Mouse (Mus musculus): Measurements from ENCODE around the gene Igf1. TPM values are rescaled to one million over a fixed set of nuclear protein-coding genes. Genes with fewer than 3 reads are reported as not detected.

Gene Igf1
- polyA plus RNA-seq (2015; fragmentation: Nextera tagmentation; extraction: Ambion mirVana): 30.5 and 32.4 TPM in 2 replicates

DNA sequence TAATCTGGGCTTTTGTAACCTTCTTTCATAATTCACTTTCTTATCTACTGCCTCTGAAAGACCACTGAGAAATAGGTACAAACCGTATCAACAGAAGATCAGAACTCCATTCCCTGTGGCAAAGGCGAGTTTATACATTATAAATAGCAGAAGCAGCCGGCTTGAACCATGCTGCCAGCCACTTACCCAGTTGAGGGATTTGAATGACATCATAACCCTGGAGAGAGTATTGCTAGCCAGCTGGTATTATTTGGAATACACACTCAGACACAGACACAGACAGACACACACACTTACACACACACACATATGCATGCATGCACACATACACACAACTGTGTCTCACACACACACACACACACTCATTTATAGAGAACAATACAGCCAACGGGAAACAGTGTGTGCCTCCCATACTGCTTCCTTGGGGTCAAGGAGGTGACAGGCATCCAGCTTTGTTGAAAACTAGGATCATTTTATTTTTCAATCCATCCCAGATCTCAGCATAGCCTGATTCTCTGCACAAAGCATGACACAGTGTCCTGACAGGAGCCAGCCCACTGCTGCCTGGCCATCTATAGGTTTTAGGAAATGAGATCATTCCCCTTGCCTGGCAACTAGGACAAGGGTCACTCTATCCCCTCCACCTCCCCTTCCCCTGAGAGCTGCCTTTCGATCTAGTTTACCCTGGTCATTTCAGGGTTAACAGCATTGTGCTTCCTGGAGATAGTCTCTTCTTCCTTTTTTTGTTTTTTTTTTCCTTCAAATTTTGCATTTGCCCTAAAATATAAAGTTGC lies at the start of gene Igf1:
Gene Igf1 (plus strand): TSS at position 253 of the 794 bp plus-strand sequence.
- H3K27me3 ChIP-seq (ENCODE audit: insufficient read depth, low read length): peaks cover 15% of the 10 kb centered on the region; the same call in 1 of the 2 replicates
- 26% methylated on average over 5 of the region's 5 CpGs for WGBS
- peak within 1 kb of the TSS; percentile 80 for H3K4me2 ChIP-seq (replicated peaks; ENCODE audit: low read depth, low read length)
- H3K9ac ChIP-seq (replicated peaks; ENCODE audit: low read length): no peak within 1 kb of the TSS
- H3K27ac ChIP-seq (ENCODE audit: low read length): peak within 1 kb of the TSS; percentile 62
- H3K9me3 ChIP-seq (ENCODE audit: low read length): no peaks in the 10 kb centered on the region
- H3K4me1 ChIP-seq (ENCODE audit: insufficient read depth, low read length): peaks cover 41% of the 10 kb centered on the region
- no peaks in the 10 kb centered on the region for H3K36me3 ChIP-seq (ENCODE audit: insufficient read depth, low read length)
- H3K4me3 ChIP-seq (ENCODE audit: low read length): peak within 1 kb of the TSS; percentile 59
- ATAC-seq (ENCODE audit: low FRiP score, low TSS enrichment): no peak

- Histone ChIP-seq H3K9ac (replicated peaks; ENCODE audit: low read length) (0 out of 2 replicates have a peak overlapping the region, but pooled peaks have one; percentile 4), H3K27me3 (ENCODE audit: insufficient read depth, low read length) (no peaks in the 10 kb centered on the region), H3K36me3 (ENCODE audit: insufficient read depth, low read length) (no peaks in the 10 kb centered on the region), H3K4me3 (ENCODE audit: low read length) (no peak overlapping the region), H3K27ac (ENCODE audit: low read length) (no peak overlapping the region), H3K9me3 (ENCODE audit: low read length) (no peaks in the 10 kb centered on the region), H3K4me2 (replicated peaks; ENCODE audit: low read depth, low read length) (0 out of 2 replicates have a peak overlapping the region, but pooled peaks have one; percentile 6), H3K4me1 (ENCODE audit: insufficient read depth, low read length) (no peaks in the 10 kb centered on the region)
- ATAC-seq (ENCODE audit: low FRiP score, low TSS enrichment): 0 out of 2 replicates have a peak, but pooled peaks have one; percentile 23
- WGBS: 23% methylated on average over 8 of the region's 8 CpGs
Measured at GRCm38 (mm10) chr10:87812157-87813072, 45.6 kb upstream of the Igf1 start.

- Histone ChIP-seq H3K4me2 (replicated peaks; ENCODE audit: low read depth, low read length) (0 out of 2 replicates have a peak overlapping the region, but pooled peaks have one; percentile 6), H3K4me3 (ENCODE audit: low read length) (no peak overlapping the region)
- 18% methylated on average over 3 of the region's 3 CpGs for WGBS
Measured at GRCm38 (mm10) chr10:87813073-87813590, 44.9 kb upstream of the Igf1 start.

DNA sequence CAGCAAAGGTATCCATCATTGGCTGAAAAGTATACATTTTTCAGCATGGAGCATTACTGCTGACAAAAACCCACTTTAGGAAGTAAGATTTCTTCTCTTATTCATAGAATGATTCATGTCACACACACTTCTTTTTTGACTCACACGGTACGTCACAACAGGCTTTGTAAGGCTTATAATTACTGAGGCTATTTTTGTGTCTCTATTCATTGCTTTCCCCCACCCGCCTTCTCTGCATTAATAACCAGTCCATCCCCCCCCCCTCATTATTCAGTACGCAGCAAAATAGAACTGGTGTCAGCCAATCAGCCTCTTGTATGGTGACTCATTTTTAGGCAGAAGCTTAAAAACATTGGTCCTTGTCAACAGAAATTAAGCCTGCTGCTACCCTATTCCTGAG lies 41.2 kb upstream of the Igf1 start:
- Histone ChIP-seq H3K36me3 (ENCODE audit: insufficient read depth, low read length) (no peaks in the 10 kb centered on the region), H3K4me2 (replicated peaks; ENCODE audit: low read depth, low read length) (no peak overlapping the region), H3K4me3 (ENCODE audit: low read length) (no peak overlapping the region), H3K4me1 (ENCODE audit: insufficient read depth, low read length) (peaks cover 2% of the 10 kb centered on the region; the same call in 1 of the 2 replicates), H3K27ac (ENCODE audit: low read length) (no peak overlapping the region), H3K9ac (replicated peaks; ENCODE audit: low read length) (no peak overlapping the region), H3K27me3 (ENCODE audit: insufficient read depth, low read length) (no peaks in the 10 kb centered on the region), H3K9me3 (ENCODE audit: low read length) (no peaks in the 10 kb centered on the region)
- ATAC-seq (ENCODE audit: low FRiP score, low TSS enrichment): no peak
- WGBS: 91% methylated on average over 4 of the region's 4 CpGs

More at GRCm38 (mm10) chr10:87813073-87813590, 44.9 kb upstream of the Igf1 start:
- no peak overlapping the region for H3K27ac ChIP-seq (ENCODE audit: low read length)
- H3K27me3 ChIP-seq (ENCODE audit: insufficient read depth, low read length): no peaks in the 10 kb centered on the region
- no peaks in the 10 kb centered on the region for H3K36me3 ChIP-seq (ENCODE audit: insufficient read depth, low read length)
- no peaks in the 10 kb centered on the region for H3K9me3 ChIP-seq (ENCODE audit: low read length)
- H3K4me1 ChIP-seq (ENCODE audit: insufficient read depth, low read length): no peaks in the 10 kb centered on the region
- no peak for ATAC-seq (ENCODE audit: low FRiP score, low TSS enrichment)
- no peak overlapping the region for H3K9ac ChIP-seq (replicated peaks; ENCODE audit: low read length)

DNA sequence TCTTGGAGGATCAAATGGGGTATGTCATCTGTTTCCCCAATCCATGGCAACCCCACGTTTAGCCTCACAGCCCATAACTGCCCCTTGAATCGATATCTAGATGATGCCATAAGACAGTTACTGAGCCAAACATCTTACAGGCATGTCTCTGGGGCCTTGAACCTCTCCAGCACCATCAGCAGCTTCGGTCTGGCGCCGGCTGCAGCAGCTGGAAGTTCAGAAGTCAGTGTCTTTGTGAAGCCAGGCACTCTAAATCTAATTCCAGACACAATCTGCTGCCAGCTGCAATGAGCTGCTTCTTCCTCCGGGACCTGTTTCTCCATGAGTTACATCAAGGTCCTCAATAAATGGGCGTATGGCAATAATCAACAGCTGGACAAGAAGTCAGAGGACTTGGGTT lies 40.3 kb upstream of the Igf1 start:
- Histone ChIP-seq H3K9me3 (ENCODE audit: low read length) (no peaks in the 10 kb centered on the region), H3K4me1 (ENCODE audit: insufficient read depth, low read length) (peaks cover 3% of the 10 kb centered on the region; the same call in 1 of the 2 replicates), H3K4me3 (ENCODE audit: low read length) (no peak overlapping the region), H3K36me3 (ENCODE audit: insufficient read depth, low read length) (no peaks in the 10 kb centered on the region), H3K27ac (ENCODE audit: low read length) (no peak overlapping the region), H3K27me3 (ENCODE audit: insufficient read depth, low read length) (no peaks in the 10 kb centered on the region), H3K9ac (replicated peaks; ENCODE audit: low read length) (no peak overlapping the region), H3K4me2 (replicated peaks; ENCODE audit: low read depth, low read length) (no peak overlapping the region)
- no peak for ATAC-seq (ENCODE audit: low FRiP score, low TSS enrichment)
- 79% methylated on average over 7 of the region's 7 CpGs for WGBS

- Histone ChIP-seq H3K9me3 (ENCODE audit: low read length) (no peaks in the 10 kb centered on the region), H3K4me3 (ENCODE audit: low read length) (no peak overlapping the region), H3K27me3 (ENCODE audit: insufficient read depth, low read length) (no peaks in the 10 kb centered on the region), H3K4me1 (ENCODE audit: insufficient read depth, low read length) (peaks cover 3% of the 10 kb centered on the region; the same call in 1 of the 2 replicates), H3K9ac (replicated peaks; ENCODE audit: low read length) (no peak overlapping the region), H3K27ac (ENCODE audit: low read length) (no peak overlapping the region), H3K36me3 (ENCODE audit: insufficient read depth, low read length) (no peaks in the 10 kb centered on the region), H3K4me2 (replicated peaks; ENCODE audit: low read depth, low read length) (no peak overlapping the region)
- WGBS: 30% methylated on average over 10 of the region's 10 CpGs
- no peak for ATAC-seq (ENCODE audit: low FRiP score, low TSS enrichment)
Measured at GRCm38 (mm10) chr10:87821906-87822305, 36.2 kb upstream of the Igf1 start.

DNA sequence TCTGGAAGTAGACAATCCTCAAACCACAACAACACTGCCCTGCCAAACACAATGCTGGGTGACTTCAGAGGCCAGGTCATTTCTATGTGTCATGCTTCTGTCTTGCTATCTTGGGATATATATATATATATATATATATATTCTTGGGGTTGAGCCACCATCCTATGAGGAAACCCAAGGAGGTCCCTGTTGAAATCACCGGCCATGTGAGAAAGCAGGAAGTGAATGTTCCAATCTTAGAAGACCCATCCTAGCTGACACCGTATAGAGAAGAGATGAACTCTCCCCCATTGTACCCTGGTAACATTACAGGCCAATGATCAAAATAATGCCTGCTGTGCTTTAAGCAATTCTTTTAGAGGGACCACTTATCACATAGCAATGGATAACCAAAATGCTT lies 28.1 kb upstream of the Igf1 start:
- Histone ChIP-seq H3K4me1 (ENCODE audit: insufficient read depth, low read length) (no peaks in the 10 kb centered on the region), H3K4me3 (ENCODE audit: low read length) (no peak overlapping the region), H3K27ac (ENCODE audit: low read length) (no peak overlapping the region), H3K4me2 (replicated peaks; ENCODE audit: low read depth, low read length) (no peak overlapping the region), H3K9ac (replicated peaks; ENCODE audit: low read length) (no peak overlapping the region), H3K27me3 (ENCODE audit: insufficient read depth, low read length) (no peaks in the 10 kb centered on the region), H3K9me3 (ENCODE audit: low read length) (no peaks in the 10 kb centered on the region), H3K36me3 (ENCODE audit: insufficient read depth, low read length) (no peaks in the 10 kb centered on the region)
- WGBS: 95% methylated on average over 2 of the region's 2 CpGs
- no peak for ATAC-seq (ENCODE audit: low FRiP score, low TSS enrichment)

- H3K27me3 ChIP-seq (ENCODE audit: insufficient read depth, low read length): no peaks in the 10 kb centered on the region
- no peaks in the 10 kb centered on the region for H3K36me3 ChIP-seq (ENCODE audit: insufficient read depth, low read length)
- 90% methylated on average over 2 of the region's 2 CpGs for WGBS
- no peaks in the 10 kb centered on the region for H3K4me1 ChIP-seq (ENCODE audit: insufficient read depth, low read length)
- no peak overlapping the region for H3K4me2 ChIP-seq (replicated peaks; ENCODE audit: low read depth, low read length)
- no peaks in the 10 kb centered on the region for H3K9me3 ChIP-seq (ENCODE audit: low read length)
- no peak overlapping the region for H3K4me3 ChIP-seq (ENCODE audit: low read length)
- H3K9ac ChIP-seq (replicated peaks; ENCODE audit: low read length): no peak overlapping the region
- no peak for ATAC-seq (ENCODE audit: low FRiP score, low TSS enrichment)
- H3K27ac ChIP-seq (ENCODE audit: low read length): no peak overlapping the region
Measured at GRCm38 (mm10) chr10:87830639-87831038, 27.4 kb upstream of the Igf1 start.

DNA sequence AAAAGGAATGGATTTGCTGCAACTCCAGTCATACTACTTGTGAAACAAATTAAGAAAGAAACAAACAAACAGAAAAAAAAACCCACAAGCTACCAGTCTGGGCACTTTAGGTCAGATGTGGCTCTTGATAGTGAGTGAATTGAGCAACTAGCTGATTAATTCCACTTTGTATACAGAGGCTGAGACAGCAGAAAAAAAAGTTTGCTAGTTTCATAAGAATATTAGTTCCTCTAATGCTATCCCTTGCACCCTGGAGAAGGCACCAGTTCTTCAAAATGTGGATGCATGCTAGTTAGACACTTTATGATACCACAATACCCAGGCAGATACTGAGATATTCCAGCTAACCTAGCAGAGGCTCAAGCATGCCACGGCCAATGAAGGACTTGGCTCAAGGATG lies 26.0 kb upstream of the Igf1 start:
- 87% methylated on average over 1 of the region's 1 CpGs for WGBS
- ATAC-seq (ENCODE audit: low FRiP score, low TSS enrichment): no peak

More for the DNA sequence above, 26.0 kb upstream of the Igf1 start:
- H3K9ac ChIP-seq (replicated peaks; ENCODE audit: low read length): no peak overlapping the region
- H3K27ac ChIP-seq (ENCODE audit: low read length): no peak overlapping the region
- no peaks in the 10 kb centered on the region for H3K36me3 ChIP-seq (ENCODE audit: insufficient read depth, low read length)
- H3K4me2 ChIP-seq (replicated peaks; ENCODE audit: low read depth, low read length): no peak overlapping the region
- no peaks in the 10 kb centered on the region for H3K27me3 ChIP-seq (ENCODE audit: insufficient read depth, low read length)
- no peak overlapping the region for H3K4me3 ChIP-seq (ENCODE audit: low read length)
- no peaks in the 10 kb centered on the region for H3K9me3 ChIP-seq (ENCODE audit: low read length)
- no peaks in the 10 kb centered on the region for H3K4me1 ChIP-seq (ENCODE audit: insufficient read depth, low read length)
